Mouse (Mus musculus) ovary, postnatal 10 days (tissue): ENCODE results near the gene Creb5.
"Not testable (repeated sequence)": the region's sequence is repeated elsewhere in the genome, so short reads cannot be mapped to it uniquely, and the experiment has no call there.

Experiments
- DNase-seq: peaks from one replicate; pipeline ENCODE4 v3.0.0; 2022; ENCODE audit warnings: low spot score

Creb5 gene

GRCm38 (mm10) chr6:53319543-53320325, 32.7 kb downstream of the Creb5 start:
- no peak for DNase-seq

- DNase-seq: no peak
Measured at GRCm38 (mm10) chr6:53337398-53337797, 50.3 kb downstream of the Creb5 start.

- no peak for DNase-seq
Measured at GRCm38 (mm10) chr6:53352311-53352960, 65.4 kb downstream of the Creb5 start.

GRCm38 (mm10) chr6:53356328-53356727, 69.3 kb downstream of the Creb5 start:
- DNase-seq: no peak

GRCm38 (mm10) chr6:53363535-53363934, 76.5 kb downstream of the Creb5 start:
- no peak for DNase-seq

- no peak for DNase-seq
Measured at GRCm38 (mm10) chr6:53363981-53364391, 76.9 kb downstream of the Creb5 start.

- no peak for DNase-seq
Measured at GRCm38 (mm10) chr6:53369147-53369546, 82.1 kb downstream of the Creb5 start.

GRCm38 (mm10) chr6:53369928-53370327, 82.9 kb downstream of the Creb5 start:
- no peak for DNase-seq

- no peak for DNase-seq
Measured at GRCm38 (mm10) chr6:53371962-53372361, 84.9 kb downstream of the Creb5 start.

- DNase-seq: no peak
Measured at GRCm38 (mm10) chr6:53374315-53374941, 87.4 kb downstream of the Creb5 start.

GRCm38 (mm10) chr6:53389277-53389676, 102.2 kb downstream of the Creb5 start:
- no peak for DNase-seq

GRCm38 (mm10) chr6:53390413-53390812, 103.3 kb downstream of the Creb5 start:
- no peak for DNase-seq

GRCm38 (mm10) chr6:53394026-53394425, 107.0 kb downstream of the Creb5 start:
- DNase-seq: no peak

- DNase-seq: no peak
Measured at GRCm38 (mm10) chr6:53395208-53395607, 108.1 kb downstream of the Creb5 start.

GRCm38 (mm10) chr6:53396421-53396820, 109.4 kb downstream of the Creb5 start:
- no peak for DNase-seq

GRCm38 (mm10) chr6:53397797-53398196, 110.7 kb downstream of the Creb5 start:
- no peak for DNase-seq

GRCm38 (mm10) chr6:53398297-53399140, 111.4 kb downstream of the Creb5 start:
- DNase-seq: no peak

- no peak for DNase-seq
Measured at GRCm38 (mm10) chr6:53401364-53401763, 114.3 kb downstream of the Creb5 start.

- not testable (repeated sequence) for DNase-seq
Measured at GRCm38 (mm10) chr6:53402551-53402950, 115.5 kb downstream of the Creb5 start.

GRCm38 (mm10) chr6:53409183-53409582, 122.1 kb downstream of the Creb5 start:
- no peak for DNase-seq

- no peak for DNase-seq
Measured at GRCm38 (mm10) chr6:53421345-53421744, 134.3 kb downstream of the Creb5 start.

GRCm38 (mm10) chr6:53429368-53429767, 142.3 kb downstream of the Creb5 start:
- no peak for DNase-seq
